Mouse (Mus musculus): ENCODE measurements at regions not wholly inside any gene's neighbourhood (a gene's known extent, or its start where the extent isn't known, plus 50 kb on each side); places are given as distances from the start of the nearest gene placed in this dataset.
"Not testable (repeated sequence)": the region's sequence is repeated elsewhere in the genome, so short reads cannot be mapped to it uniquely, and the experiment has no call there.

DNA sequence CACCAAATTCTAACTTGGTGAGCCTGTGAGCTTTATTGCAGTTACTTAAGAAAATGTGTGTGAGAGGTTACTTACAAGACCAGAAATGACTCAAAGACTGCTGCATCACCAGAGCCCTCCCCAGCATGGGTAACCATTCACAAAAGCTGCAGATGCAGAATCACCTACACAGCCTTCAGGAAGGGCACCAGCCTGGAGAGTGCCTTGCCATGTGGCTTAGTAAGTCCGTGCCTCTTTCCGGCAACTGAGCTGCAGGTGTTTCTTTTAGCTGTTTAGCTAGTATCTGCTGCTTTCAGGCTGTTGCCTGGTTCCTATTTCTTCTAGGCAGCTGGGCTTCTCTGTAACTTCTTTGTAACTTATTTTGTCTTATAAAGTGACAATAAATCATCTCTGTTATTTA is 213.2 kb upstream of the Stxbp6 start:
- no peak for DNase-seq

- DNase-seq: no peak
These were observed 181.8 kb upstream of the Stxbp6 start for GRCm38 (mm10) chr12:45256309-45256708.

DNA sequence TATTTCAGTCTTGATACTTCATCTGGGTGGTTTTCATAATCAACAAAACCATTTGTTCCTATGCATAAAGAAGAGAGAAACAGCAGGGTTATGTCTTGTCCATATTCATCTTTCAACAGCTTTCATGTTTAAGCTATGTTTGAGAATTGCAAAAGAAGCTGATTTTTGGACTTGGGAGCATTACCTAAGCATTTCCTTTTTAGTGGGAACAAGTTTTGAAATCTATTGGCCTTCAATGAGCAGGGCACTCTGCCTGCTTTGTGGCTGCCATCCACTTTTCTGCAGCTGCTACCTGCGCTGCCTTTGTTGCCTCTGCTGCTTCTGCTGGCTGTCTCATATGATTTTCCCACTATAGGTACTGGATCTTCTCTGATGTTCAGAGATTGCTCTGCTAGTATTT is 136.6 kb upstream of the Stxbp6 start:
- DNase-seq: no peak

DNA sequence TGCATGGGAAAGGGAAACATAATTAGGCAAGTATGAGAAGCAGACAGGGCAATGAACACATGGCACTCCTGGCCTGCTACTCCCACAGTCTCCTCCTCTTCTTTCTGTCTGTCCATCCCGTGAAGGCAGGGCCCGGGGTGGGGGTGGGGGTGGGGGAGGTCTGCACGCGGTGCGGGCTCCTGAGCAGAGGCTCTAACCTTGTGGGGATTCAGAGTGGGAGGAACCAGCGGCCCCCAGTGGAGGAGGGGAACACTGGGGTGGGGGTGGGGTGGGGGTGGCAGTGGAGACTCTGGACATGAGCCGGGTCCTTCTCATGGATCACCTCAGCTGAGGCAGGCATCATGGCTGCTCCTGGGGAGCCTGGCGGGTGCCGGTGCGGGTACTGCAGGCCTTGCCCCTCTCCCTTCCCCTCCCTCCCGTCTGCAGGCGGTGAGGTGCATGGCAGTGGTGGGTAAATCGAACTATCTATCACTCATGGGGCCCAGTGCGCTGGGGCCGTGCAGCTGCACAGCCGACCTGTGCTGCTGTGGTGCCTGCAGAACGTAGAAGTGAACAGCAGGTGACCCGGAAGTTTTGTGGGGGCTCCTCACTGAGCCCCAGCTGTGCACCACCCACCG is 120.9 kb upstream of the Stxbp6 start:
- DNase-seq: no peak

GRCm38 (mm10) chr12:45187149-45187548 is 112.6 kb upstream of the Stxbp6 start:
- DNase-seq: peak; percentile 29

- DNase-seq: no peak
These were observed 110.0 kb upstream of the Stxbp6 start for GRCm38 (mm10) chr12:45184510-45184909.

DNA sequence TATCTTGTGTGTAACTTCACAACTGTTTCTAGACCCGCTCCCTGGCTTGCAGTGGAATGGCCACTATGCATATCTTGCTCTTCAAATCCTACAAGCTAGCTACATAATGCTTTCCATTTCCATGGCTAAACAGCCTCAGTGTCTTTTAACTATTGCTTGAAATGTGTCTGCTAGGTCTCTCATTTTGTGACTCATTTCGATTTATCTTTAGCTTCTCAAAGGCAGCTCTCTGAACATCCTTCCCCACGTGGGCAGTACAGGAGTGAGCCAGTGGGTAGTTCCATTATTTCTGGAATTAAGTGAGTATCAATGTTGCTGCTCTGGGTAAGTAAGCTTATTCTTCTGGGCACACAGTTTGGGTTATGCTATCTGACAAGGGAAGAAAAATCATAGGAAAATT is 102.9 kb upstream of the Stxbp6 start:
- no peak for DNase-seq

GRCm38 (mm10) chr12:45175259-45175658 is 100.8 kb upstream of the Stxbp6 start:
- not testable (repeated sequence) for DNase-seq

DNA sequence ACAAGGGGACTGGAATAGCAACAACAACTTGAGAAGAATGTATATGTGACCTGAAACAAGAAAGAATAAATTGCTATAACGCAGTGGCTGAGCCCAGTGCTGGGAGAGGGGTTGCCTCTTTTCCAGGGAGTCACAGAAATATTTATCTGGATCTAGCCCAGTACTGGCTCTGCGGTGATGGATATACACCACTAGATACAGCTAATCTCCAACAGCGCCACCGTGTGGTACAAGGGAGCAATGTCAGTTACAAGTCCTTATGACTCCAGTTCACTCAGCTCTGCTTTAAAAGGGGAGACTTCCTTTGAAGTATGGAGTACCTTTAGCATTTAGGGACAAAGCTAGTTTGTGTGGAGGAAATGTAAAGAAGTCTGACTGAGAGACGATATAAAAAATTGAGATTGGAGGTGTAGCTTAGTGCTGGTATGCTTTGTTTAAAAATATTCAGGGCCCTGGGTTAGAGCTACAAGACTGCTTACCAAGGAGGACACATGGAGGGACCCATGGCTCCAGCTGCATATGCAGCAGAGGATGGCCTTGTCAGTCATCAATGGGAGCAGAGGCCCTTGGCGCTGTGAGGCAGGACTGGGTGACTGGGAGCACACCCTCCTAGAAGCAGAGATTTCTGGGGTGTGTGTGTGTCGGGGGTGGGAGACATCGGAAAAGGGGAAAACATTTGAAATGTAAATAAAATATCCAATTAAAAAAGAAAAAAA is 97.6 kb upstream of the Stxbp6 start:
- peak; percentile 73 for DNase-seq

- peak; percentile 42 for DNase-seq
These were observed 87.5 kb upstream of the Stxbp6 start for GRCm38 (mm10) chr12:45162011-45162410.

GRCm38 (mm10) chr12:45161581-45161980 is 87.1 kb upstream of the Stxbp6 start:
- DNase-seq: not testable (repeated sequence)

DNA sequence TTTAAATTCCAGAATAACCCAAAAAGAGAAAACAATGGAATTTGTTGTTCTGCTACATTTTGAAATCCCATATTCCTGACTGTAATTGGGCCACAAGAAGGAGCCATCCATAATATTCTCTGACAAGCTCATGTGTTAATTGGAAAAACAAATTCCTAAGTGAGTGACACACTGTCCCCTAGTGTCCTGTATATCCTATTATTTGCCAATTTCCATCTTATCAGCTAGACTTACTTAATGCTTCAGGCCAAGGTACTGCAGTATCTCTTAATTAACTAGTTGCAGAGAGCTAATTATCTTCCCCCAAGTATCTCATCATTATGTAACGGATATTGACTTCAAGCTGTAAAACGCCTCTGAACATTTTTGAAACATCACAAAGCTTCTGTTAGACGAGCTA is 84.5 kb upstream of the Stxbp6 start:
- DNase-seq: no peak

- DNase-seq: no peak
These were observed 63.0 kb upstream of the Stxbp6 start for GRCm38 (mm10) chr12:45137438-45138018.

DNA sequence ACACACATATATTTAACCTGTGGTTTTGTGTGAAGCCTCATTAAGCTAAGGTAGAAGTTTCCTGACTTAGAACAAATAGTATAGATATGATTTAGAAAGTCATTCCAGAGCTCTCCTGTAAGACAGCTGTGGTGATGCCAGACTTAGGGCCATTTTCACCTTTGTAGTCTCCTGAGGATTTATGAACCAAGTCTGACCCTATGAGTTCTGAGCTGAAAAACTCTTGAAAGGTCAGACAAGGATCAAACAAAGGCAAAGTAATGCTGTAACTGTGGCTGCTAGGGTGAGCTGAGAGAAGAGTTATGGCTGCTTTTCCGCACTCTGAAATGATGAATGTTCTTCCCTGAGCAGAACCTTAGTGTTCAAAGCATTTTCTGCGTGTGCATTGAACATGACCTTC is 58.9 kb upstream of the Stxbp6 start:
- DNase-seq: no peak

- peak; percentile 4 for DNase-seq
These were observed 56.6 kb upstream of the Stxbp6 start for GRCm38 (mm10) chr12:45131139-45131538.

- no peak for DNase-seq
These were observed 51.4 kb upstream of the Stxbp6 start for GRCm38 (mm10) chr12:45125866-45126265.
